Mouse (Mus musculus): ENCODE results near the gene Gm45717. TPM values are rescaled to one million over a fixed set of nuclear protein-coding genes. Genes with fewer than 3 reads are reported as not detected.

Gm45717 gene
- polyA plus RNA-seq, 1 experiment = not detected

DNA sequence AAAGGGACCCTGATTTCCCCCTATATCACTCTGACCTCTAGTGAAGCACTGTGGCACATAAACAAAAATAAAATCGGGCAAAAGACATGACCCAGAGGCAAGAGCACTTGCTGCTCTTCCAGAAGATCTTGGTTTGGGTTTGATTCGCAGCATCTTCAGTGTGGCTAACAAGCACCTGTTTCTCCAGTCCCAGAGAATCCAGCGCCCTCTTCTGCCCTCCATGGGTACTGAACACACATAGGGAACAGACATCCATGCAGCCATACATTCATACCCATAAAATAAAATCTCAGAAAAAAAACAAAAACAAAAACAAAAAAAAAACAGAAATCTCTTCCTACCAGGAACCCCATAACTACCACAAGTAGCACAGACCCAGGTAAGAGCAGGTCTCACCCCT, 17.3 kb downstream of the Gm45717 start:
- WGBS = 52% methylated on average over 3 of the region's 3 CpGs
- peak; percentile 49 for TF ChIP-seq CTCF (IDR thresholded peaks at IDR 0.05; ENCODE audit: control insufficient read depth, insufficient read depth, low read length)
- no peak for TF ChIP-seq POLR2A (IDR thresholded peaks at IDR 0.05; ENCODE audit: borderline replicate concordance, control insufficient read depth, low read depth, low read length)
- no peak overlapping the region for H3K4me3 ChIP-seq (replicated peaks; ENCODE audit: control insufficient read depth, low read depth, low read length)
- H3K4me1 ChIP-seq (ENCODE audit: control insufficient read depth, insufficient read depth, low read length) = peaks cover 2% of the 10 kb centered on the region; the same call in 1 of the 2 replicates
- H3K27ac ChIP-seq (ENCODE audit: control insufficient read depth, insufficient read depth, low read depth, low read length, poor library complexity) = no peak overlapping the region

DNA sequence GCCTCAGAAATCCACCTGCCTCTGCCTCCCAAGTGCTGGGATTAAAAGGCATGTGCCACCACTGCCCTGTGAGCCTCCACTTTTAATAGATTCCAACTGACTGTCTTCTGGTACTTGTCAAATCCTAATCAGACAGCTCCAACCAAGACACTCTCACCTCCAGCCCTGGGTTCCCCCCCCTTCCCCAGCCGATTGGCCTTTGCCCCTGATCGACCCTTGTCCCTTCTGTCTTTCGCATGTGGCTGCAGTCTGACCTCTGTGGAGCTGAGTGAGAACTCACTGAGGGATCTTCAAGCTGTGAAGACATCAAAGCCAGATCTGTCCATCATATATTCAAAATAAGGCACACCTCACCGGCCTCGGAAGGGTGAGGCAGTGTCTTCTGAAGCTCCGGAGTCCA, 28.6 kb downstream of the Gm45717 start:
- H3K4me1 ChIP-seq (ENCODE audit: control insufficient read depth, insufficient read depth, low read length) = no peaks in the 10 kb centered on the region; the same call in 1 of the 2 replicates
- TF ChIP-seq POLR2A (IDR thresholded peaks at IDR 0.05; ENCODE audit: borderline replicate concordance, control insufficient read depth, low read depth, low read length) (no peak), CTCF (IDR thresholded peaks at IDR 0.05; ENCODE audit: control insufficient read depth, insufficient read depth, low read length) (no peak)
- 87% methylated on average over 6 of the region's 6 CpGs for WGBS
- no peak overlapping the region for H3K4me3 ChIP-seq (replicated peaks; ENCODE audit: control insufficient read depth, low read depth, low read length)
- H3K27ac ChIP-seq (ENCODE audit: control insufficient read depth, insufficient read depth, low read depth, low read length, poor library complexity) = no peak overlapping the region

DNA sequence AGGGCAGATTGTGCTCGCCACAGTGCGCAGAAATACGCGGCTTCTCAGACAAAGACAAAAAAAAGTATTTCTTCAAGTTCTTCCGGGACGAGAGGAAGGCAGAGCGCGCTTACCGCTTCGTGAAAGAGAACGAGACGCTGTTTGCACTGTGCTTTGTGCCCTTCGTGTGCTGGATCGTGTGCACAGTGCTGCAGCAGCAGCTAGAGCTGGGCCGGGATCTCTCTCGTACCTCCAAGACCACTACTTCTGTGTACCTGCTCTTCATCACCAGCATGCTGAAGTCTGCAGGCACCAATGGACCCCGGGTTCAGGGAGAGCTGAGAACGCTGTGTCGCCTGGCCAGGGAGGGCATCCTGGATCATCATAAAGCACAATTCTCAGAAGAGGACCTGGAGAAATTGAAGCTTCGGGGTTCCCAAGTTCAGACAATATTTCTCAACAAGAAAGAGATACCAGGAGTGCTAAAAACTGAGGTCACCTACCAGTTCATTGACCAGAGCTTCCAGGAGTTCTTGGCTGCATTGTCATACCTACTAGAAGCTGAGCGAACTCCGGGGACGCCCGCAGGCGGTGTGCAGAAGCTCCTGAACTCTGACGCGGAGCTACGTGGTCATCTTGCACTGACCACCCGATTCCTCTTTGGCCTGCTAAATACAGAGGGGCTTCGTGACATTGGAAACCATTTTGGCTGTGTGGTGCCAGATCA, 32.5 kb downstream of the Gm45717 start:
- TF ChIP-seq CTCF (IDR thresholded peaks at IDR 0.05; ENCODE audit: control insufficient read depth, insufficient read depth, low read length) = no peak
- TF ChIP-seq POLR2A (IDR thresholded peaks at IDR 0.05; ENCODE audit: borderline replicate concordance, control insufficient read depth, low read depth, low read length) = no peak
- Histone ChIP-seq H3K27ac (ENCODE audit: control insufficient read depth, insufficient read depth, low read depth, low read length, poor library complexity) (no peak overlapping the region), H3K4me1 (ENCODE audit: control insufficient read depth, insufficient read depth, low read length) (no peaks in the 10 kb centered on the region; the same call in 1 of the 2 replicates), H3K4me3 (replicated peaks; ENCODE audit: control insufficient read depth, low read depth, low read length) (peak overlapping the region; percentile 25)
- 20% methylated on average over 30 of the region's 30 CpGs for WGBS

DNA sequence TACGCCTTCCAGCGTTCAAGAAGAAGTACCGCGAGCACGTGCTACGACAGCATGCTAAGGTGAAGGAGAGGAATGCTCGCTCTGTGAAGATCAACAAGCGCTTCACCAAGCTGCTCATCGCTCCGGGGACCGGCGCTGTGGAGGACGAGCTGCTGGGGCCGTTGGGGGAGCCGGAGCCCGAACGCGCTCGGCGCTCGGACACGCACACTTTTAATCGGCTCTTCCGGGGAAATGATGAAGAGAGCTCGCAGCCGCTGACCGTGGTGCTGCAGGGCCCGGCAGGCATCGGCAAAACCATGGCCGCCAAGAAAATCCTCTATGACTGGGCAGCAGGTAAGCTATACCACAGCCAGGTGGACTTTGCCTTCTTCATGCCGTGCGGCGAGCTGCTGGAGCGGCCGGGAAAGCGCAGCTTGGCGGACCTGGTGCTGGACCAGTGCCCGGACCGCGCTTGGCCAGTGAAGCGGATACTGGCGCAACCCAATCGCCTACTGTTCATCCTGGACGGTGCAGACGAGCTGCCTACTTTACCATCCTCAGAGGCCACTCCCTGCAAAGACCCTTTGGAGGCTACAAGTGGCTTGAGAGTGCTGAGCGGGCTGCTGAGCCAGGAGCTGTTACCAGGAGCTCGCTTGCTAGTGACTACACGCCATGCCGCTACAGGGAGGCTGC, 33.2 kb downstream of the Gm45717 start:
- no peak overlapping the region for H3K4me3 ChIP-seq (replicated peaks; ENCODE audit: control insufficient read depth, low read depth, low read length)
- no peak overlapping the region for H3K27ac ChIP-seq (ENCODE audit: control insufficient read depth, insufficient read depth, low read depth, low read length, poor library complexity)
- 1% methylated on average over 49 of the region's 49 CpGs for WGBS
- no peaks in the 10 kb centered on the region; the same call in 1 of the 2 replicates for H3K4me1 ChIP-seq (ENCODE audit: control insufficient read depth, insufficient read depth, low read length)
- TF ChIP-seq POLR2A (IDR thresholded peaks at IDR 0.05; ENCODE audit: borderline replicate concordance, control insufficient read depth, low read depth, low read length) = no peak
- TF ChIP-seq CTCF (IDR thresholded peaks at IDR 0.05; ENCODE audit: control insufficient read depth, insufficient read depth, low read length) = no peak

DNA sequence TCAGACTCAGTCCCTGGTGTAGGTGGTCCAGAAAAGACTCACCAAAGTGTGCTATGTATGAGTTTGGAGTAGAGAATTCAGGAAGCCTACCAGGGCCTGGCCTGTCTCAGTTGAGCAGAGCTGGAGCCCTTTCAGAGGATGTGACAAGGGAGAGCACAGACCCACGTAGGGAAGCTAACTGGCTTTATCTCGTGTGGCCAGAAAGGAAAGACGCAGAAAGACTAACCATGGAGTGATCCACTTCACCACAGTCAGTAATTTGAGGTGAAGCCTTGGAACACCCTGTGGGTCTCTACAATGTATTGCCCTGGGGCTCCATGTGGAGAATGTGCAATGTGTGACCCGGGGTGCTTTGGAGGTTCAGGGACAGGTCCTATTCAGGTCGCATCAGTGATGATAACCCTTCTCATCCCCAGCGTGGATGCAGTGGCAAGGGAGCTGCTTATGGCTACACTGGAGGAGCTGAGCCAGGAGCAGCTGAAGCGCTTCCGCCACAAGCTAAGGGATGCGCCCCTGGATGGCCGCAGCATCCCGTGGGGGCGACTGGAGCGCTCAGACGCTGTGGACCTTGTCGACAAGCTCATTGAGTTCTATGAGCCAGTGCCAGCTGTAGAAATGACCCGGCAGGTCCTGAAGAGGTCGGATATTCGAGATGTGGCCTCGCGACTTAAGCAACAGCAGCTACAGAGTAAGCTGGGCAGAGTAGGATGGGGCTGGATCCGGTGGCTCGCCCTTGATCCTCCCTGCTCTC, 34.3 kb downstream of the Gm45717 start:
- Histone ChIP-seq H3K4me3 (replicated peaks; ENCODE audit: control insufficient read depth, low read depth, low read length) (no peak overlapping the region), H3K4me1 (ENCODE audit: control insufficient read depth, insufficient read depth, low read length) (no peaks in the 10 kb centered on the region; the same call in 1 of the 2 replicates)

DNA sequence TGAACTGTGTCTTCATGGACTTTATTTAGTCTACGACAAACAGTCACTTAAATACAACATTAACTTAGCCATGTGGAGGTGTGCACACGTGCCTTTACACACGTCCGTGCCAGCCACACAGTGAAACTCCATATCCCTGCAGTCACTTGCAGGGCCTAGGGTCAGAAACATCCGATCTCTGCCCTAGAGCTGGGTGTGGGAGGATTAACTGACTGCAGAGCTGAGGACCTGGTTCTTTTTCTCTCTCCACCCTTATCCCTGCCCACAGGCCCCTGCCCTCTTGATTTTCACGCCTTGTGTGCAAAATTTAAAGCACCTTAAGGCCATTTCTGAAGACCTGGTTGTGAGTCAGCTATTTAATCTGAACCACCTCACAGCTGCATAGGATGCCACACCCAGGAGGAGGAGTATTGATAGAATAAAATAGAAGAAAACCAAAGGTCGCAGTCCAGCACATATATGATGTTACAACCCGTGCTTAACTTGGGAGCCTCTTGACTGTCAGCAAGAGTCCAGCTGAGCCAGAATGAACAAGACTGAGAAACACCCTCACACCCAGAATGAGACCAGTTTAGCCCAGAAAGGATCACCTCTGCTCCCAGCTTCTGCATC, 35.2 kb downstream of the Gm45717 start, which contains the start of gene Nlrp6:
TSS of gene Nlrp6 (plus strand) at position 485 of the 612 bp plus-strand sequence.
- no peaks in the 10 kb centered on the region; the same call in 1 of the 2 replicates for H3K4me1 ChIP-seq (ENCODE audit: control insufficient read depth, insufficient read depth, low read length)
- WGBS = 73% methylated on average over 8 of the region's 8 CpGs

More for the DNA sequence above, 34.3 kb downstream of the Gm45717 start:
- 41% methylated on average over 22 of the region's 22 CpGs for WGBS
- H3K27ac ChIP-seq (ENCODE audit: control insufficient read depth, insufficient read depth, low read depth, low read length, poor library complexity) = no peak overlapping the region
- TF ChIP-seq CTCF (IDR thresholded peaks at IDR 0.05; ENCODE audit: control insufficient read depth, insufficient read depth, low read length) = no peak
- TF ChIP-seq POLR2A (IDR thresholded peaks at IDR 0.05; ENCODE audit: borderline replicate concordance, control insufficient read depth, low read depth, low read length) = no peak

DNA sequence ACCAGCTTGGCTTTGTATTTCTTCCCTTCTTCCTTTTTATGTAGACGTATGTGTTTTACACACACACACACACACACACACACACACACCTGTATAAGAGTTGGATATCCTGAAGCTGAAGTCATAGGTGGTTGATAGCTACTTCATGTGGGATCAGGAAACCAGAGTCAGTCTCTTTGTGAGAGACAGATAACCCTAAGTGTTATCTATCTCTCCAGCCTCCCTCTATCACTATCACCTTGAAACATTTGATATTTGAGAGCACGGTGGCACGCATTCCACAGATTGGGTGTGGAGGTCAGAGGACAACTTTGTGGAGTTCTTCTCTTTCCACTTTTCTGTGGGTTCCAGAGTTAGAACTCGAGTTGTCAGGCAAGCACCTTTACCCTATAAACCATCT, 35.8 kb downstream of the Gm45717 start:
- H3K27ac ChIP-seq (ENCODE audit: control insufficient read depth, insufficient read depth, low read depth, low read length, poor library complexity) = no peak overlapping the region
- no peak overlapping the region for H3K4me3 ChIP-seq (replicated peaks; ENCODE audit: control insufficient read depth, low read depth, low read length)
- H3K4me1 ChIP-seq (ENCODE audit: control insufficient read depth, insufficient read depth, low read length) = no peaks in the 10 kb centered on the region; the same call in 1 of the 2 replicates
- 66% methylated on average over 4 of the region's 4 CpGs for WGBS
- TF ChIP-seq POLR2A (IDR thresholded peaks at IDR 0.05; ENCODE audit: borderline replicate concordance, control insufficient read depth, low read depth, low read length) (no peak), CTCF (IDR thresholded peaks at IDR 0.05; ENCODE audit: control insufficient read depth, insufficient read depth, low read length) (no peak)

More for the DNA sequence above, 35.2 kb downstream of the Gm45717 start, which contains the start of gene Nlrp6:
- Histone ChIP-seq H3K4me3 (replicated peaks; ENCODE audit: control insufficient read depth, low read depth, low read length) (no peak within 1 kb of the TSS), H3K27ac (ENCODE audit: control insufficient read depth, insufficient read depth, low read depth, low read length, poor library complexity) (no peak within 1 kb of the TSS)
- TF ChIP-seq POLR2A (IDR thresholded peaks at IDR 0.05; ENCODE audit: borderline replicate concordance, control insufficient read depth, low read depth, low read length) (no peak), CTCF (IDR thresholded peaks at IDR 0.05; ENCODE audit: control insufficient read depth, insufficient read depth, low read length) (no peak)
